Mouse (Mus musculus): ENCODE measurements at regions not wholly inside any gene's neighbourhood (a gene's known extent, or its start where the extent isn't known, plus 50 kb on each side); places are given as distances from the start of the nearest gene placed in this dataset.

DNA sequence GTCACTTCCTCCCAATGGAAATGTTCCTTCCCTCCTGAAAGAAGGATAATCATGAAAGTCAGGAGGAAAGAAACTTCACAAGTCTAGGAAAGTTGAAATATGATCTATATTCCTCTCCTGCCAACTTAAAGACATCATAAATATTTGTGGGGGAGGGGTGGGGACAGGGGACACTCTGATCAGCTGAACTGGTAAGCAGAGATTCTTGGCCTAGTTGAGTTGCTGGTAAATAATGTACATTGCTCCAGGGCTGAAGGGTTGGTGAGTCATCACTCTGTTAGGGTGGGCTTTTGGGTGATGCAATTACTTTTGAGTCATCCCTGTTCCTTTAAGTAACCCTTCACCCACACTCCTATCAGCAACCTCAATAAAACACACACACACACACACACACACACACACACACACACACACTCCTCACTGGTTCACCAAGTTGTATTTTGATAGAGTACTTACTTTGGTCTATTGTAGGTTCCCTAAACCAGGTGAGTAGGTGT is 56.0 kb downstream of the Ccdc71l start:
- TF ChIP-seq POLR2A (IDR thresholded peaks at IDR 0.05; ENCODE audit: control insufficient read depth, low read depth, low read length), result no peak
- no peak for TF ChIP-seq CTCF (IDR thresholded peaks at IDR 0.05; ENCODE audit: control insufficient read depth, insufficient read depth, insufficient replicate concordance, low read depth, low read length)
